Mouse (Mus musculus) T-helper 17 cell (primary cell): ENCODE measurements around the gene Phrf1.

Experiments used
- in situ Hi-C, 2 experiments: fragments of 300-600 bp; cut with MboI, MseI; formaldehyde crosslinking; loops; 1 replicate in 1 of 2; 2 replicates in 1 of 2; pipeline ENCODE4 v1.15.1; 2025; ENCODE audit warnings: high pct_unique_total_duplicates in 2 of 2

Gene Phrf1

GRCm38 (mm10) chr7:141213133-141213532, 15.5 kb upstream of the Phrf1 start:
- in situ Hi-C loops = no loop called here

GRCm38 (mm10) chr7:141213605-141214235, 14.9 kb upstream of the Phrf1 start, which contains the start of gene Lmntd2:
Gene Lmntd2, minus strand, starts transcription at chr7:141214080.
- in situ Hi-C loops = no loop called here

GRCm38 (mm10) chr7:141214310-141214709, 14.3 kb upstream of the Phrf1 start:
- in situ Hi-C loops = no loop called here

GRCm38 (mm10) chr7:141215101-141215879, 13.3 kb upstream of the Phrf1 start, which contains the start of gene Rassf7:
Gene Rassf7, plus strand, starts transcription at chr7:141215860.
- in situ Hi-C loops = no loop called here

- in situ Hi-C loops = no loop called here
These were observed 12.5 kb upstream of the Phrf1 start for GRCm38 (mm10) chr7:141215880-141216733.

- in situ Hi-C loops = no loop called here
These were observed 11.7 kb upstream of the Phrf1 start for GRCm38 (mm10) chr7:141216894-141217293.

- in situ Hi-C loops = no loop called here
These were observed 11.1 kb upstream of the Phrf1 start for GRCm38 (mm10) chr7:141217343-141218013.

- in situ Hi-C loops = no loop called here
These were observed 10.4 kb upstream of the Phrf1 start for GRCm38 (mm10) chr7:141218141-141218540.

- in situ Hi-C loops = no loop called here
These were observed 9.9 kb upstream of the Phrf1 start for GRCm38 (mm10) chr7:141218557-141219133.

GRCm38 (mm10) chr7:141219558-141220099, 9.0 kb upstream of the Phrf1 start:
- in situ Hi-C loops = no loop called here

- in situ Hi-C loops = no loop called here
These were observed 8.2 kb upstream of the Phrf1 start for GRCm38 (mm10) chr7:141220377-141220776.

GRCm38 (mm10) chr7:141221249-141222125, 7.1 kb upstream of the Phrf1 start:
- in situ Hi-C loops = no loop called here

GRCm38 (mm10) chr7:141222126-141222467, 6.5 kb upstream of the Phrf1 start:
- in situ Hi-C loops = no loop called here

GRCm38 (mm10) chr7:141222696-141223215, 5.8 kb upstream of the Phrf1 start:
- in situ Hi-C loops = no loop called here

GRCm38 (mm10) chr7:141226535-141226934, 2.0 kb upstream of the Phrf1 start:
- in situ Hi-C loops = no loop called here

- in situ Hi-C loops = no loop called here
These were observed 788 bp upstream of the Phrf1 start for GRCm38 (mm10) chr7:141227796-141228195.

GRCm38 (mm10) chr7:141229702-141230101, 1.1 kb downstream of the Phrf1 start:
- in situ Hi-C loops = no loop called here

- in situ Hi-C loops = no loop called here
These were observed 2.0 kb downstream of the Phrf1 start for GRCm38 (mm10) chr7:141230570-141230969.

GRCm38 (mm10) chr7:141231111-141231510, 2.5 kb downstream of the Phrf1 start:
- in situ Hi-C loops = no loop called here

GRCm38 (mm10) chr7:141231551-141231950, 3.0 kb downstream of the Phrf1 start:
- in situ Hi-C loops = no loop called here
